Mouse (Mus musculus) liver, embryonic 14.5 days (tissue): ENCODE data around the gene Wdr45b. TPM values are rescaled to one million over a fixed set of nuclear protein-coding genes. Genes with fewer than 3 reads are reported as not detected.
"Not testable (repeated sequence)": the region's sequence is repeated elsewhere in the genome, so short reads cannot be mapped to it uniquely, and the experiment has no call there.

Experiments
- ATAC-seq: fragments of 200-750 bp; cut with Nextera tagmentation; 2 replicates; pipeline ENCODE4 v1.8.0; 2017; ENCODE audit warnings: moderate number of reproducible peaks, mild to moderate bottlenecking, moderate library complexity; ENCODE audit not compliant: insufficient read depth
- DNase-seq, 3 experiments: peaks; one replicate each; pipeline ENCODE4 v3.0.0-alpha.2; 2012 to 2013; ENCODE audit warnings: low read depth in 3 of 3, low spot score in 3 of 3
- H3K27ac ChIP-seq: fragments of 300-500 bp; sonication (generic); 2 replicates; pipeline ENCODE4 v1.5.1; 2014; ENCODE audit warnings: moderate library complexity, mild to moderate bottlenecking, control low read depth, inconsistent platforms
- H3K27me3 ChIP-seq: fragments of 300-500 bp; sonication (generic); 2 replicates; pipeline ENCODE4 v1.6.1; 2014; ENCODE audit warnings: mild to moderate bottlenecking, low read length, moderate library complexity; ENCODE audit not compliant: control insufficient read depth, insufficient read depth
- H3K36me3 ChIP-seq: fragments of 300-500 bp; sonication (generic); replicated peaks from 2 replicates; pipeline ENCODE4 v1.6.1; 2014; ENCODE audit warnings: low read depth; ENCODE audit not compliant: control insufficient read depth, insufficient read depth
- H3K4me1 ChIP-seq, 2 experiments: fragments of 200-500 bp in 1 of 2; fragments of 300-500 bp in 1 of 2; sonication (generic) in 1 of 2; replicated peaks; 2 replicates each; pipeline ENCODE4 v1.6.1; 2012 to 2014; ENCODE audit warnings: antibody characterized with exemption in 1 of 2, inconsistent platforms in 1 of 2, low read length in 1 of 2; ENCODE audit not compliant: control insufficient read depth in 2 of 2, insufficient read depth in 2 of 2
- H3K4me2 ChIP-seq: fragments of 300-500 bp; sonication (generic); 2 replicates; pipeline ENCODE4 v1.6.1; 2014; ENCODE audit warnings: low read depth, mild to moderate bottlenecking, control low read depth, moderate library complexity
- H3K4me3 ChIP-seq, 2 experiments: fragments of 200-500 bp in 1 of 2; fragments of 300-500 bp in 1 of 2; sonication (generic) in 1 of 2; 2 replicates each; pipeline ENCODE4 v1.5.1; 2012 to 2014; ENCODE audit warnings: low read depth in 2 of 2, low read length in 2 of 2, mild to moderate bottlenecking in 2 of 2, control low read depth in 1 of 2, inconsistent platforms in 1 of 2, moderate library complexity in 1 of 2; ENCODE audit not compliant: insufficient read depth in 1 of 2
- H3K9ac ChIP-seq: fragments of 300-500 bp; sonication (generic); replicated peaks from 2 replicates; pipeline ENCODE4 v1.6.1; 2014; ENCODE audit warnings: mild to moderate bottlenecking, control low read depth, moderate library complexity
- H3K9me3 ChIP-seq: fragments of 300-500 bp; sonication (generic); 2 replicates; pipeline ENCODE4 v1.6.1; 2016; ENCODE audit warnings: low read length, mixed read lengths; ENCODE audit not compliant: control insufficient read depth
- CTCF ChIP-seq: IDR thresholded peaks from 2 replicates; pipeline ENCODE4 v1.5.1; 2016; ENCODE audit warnings: antibody characterized with exemption, low read depth, control low read depth
- EP300 ChIP-seq: IDR thresholded peaks from 2 replicates; pipeline ENCODE4 v1.6.1; 2016; ENCODE audit warnings: antibody characterized with exemption, low read depth
- WGBS: fragments of 180-500 bp; shearing (Covaris S2); extraction: QIAGEN DNeasy Blood & Tissue Kit; methylation state at CpG from one replicate; pipeline ENCODE4 v1.1.7; 2014; ENCODE audit not compliant: insufficient replicate concordance; 5-methylcytosine and 5-hydroxymethylcytosine counted together
- polyA plus RNA-seq, 2 experiments: library from polyadenylated mRNA; depleted of rRNA in 1 of 2; stranded (reverse) in 1 of 2; unstranded in 1 of 2; fragments of >200 nt; fragmentation: Nextera tagmentation in 1 of 2; extraction: Ambion mirVana in 1 of 2; gene quantifications; 2 replicates each; pipeline versions ENCODE4 v1.2.1 to v1.2.3; 2012 to 2014

Wdr45b gene
- polyA plus RNA-seq, 2 experiments, result 15.3 to 19.7 TPM

GRCm38 (mm10) chr11:121368731-121369130 is 14.5 kb upstream of the Wdr45b start:
- H3K4me1 ChIP-seq, result peaks cover 0 to 2% of the 10 kb centered on the region in 2 experiments; a peak in 1 of 4 replicates
- DNase-seq, result no peak
- WGBS, result 21% methylated on average over 1 of the region's 1 CpGs
- 0 out of 2 replicates have a peak, but pooled peaks have one; percentile 10 for TF ChIP-seq EP300
- TF ChIP-seq CTCF, result no peak
- no peak overlapping the region for H3K4me3 ChIP-seq
- no peak overlapping the region for H3K27ac ChIP-seq
- no peak for ATAC-seq
- no peak overlapping the region for H3K4me2 ChIP-seq
- H3K9ac ChIP-seq, result no peak overlapping the region
- H3K9me3 ChIP-seq, result no peaks in the 10 kb centered on the region
- no peaks in the 10 kb centered on the region for H3K27me3 ChIP-seq
- no peaks in the 10 kb centered on the region for H3K36me3 ChIP-seq

DNA sequence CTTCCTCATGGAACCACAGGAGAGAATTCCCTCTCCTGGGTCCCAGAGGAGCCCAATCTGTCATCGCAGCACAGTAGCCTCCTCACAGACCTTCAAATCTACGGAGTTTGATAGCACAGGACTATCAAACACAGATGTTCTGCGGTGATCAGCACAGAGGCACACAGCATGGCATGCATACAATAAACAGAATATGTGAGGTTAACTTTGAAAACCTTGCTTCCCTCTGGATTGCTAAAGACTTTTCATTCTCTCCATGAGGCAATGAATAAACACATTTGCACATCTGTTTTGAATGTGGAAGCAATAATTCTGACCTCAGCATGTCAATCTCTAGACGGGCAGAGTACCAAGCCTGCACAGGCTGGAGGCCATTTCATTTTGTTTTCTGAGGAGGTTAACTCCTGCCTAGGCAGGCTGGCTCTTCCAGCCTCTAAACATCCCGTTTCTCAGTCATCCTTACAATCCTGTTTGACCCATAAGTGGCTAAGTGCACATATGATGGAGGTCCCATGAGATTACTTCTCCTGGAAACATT is 13.0 kb upstream of the Wdr45b start:
- DNase-seq, result no peak
- no peak overlapping the region for H3K9ac ChIP-seq
- H3K27me3 ChIP-seq, result no peaks in the 10 kb centered on the region
- WGBS, result 54% methylated on average over 5 of the region's 5 CpGs
- no peaks in the 10 kb centered on the region for H3K36me3 ChIP-seq
- no peak overlapping the region for H3K4me2 ChIP-seq
- no peaks in the 10 kb centered on the region for H3K4me1 ChIP-seq
- H3K4me3 ChIP-seq, result no peak overlapping the region
- H3K9me3 ChIP-seq, result no peaks in the 10 kb centered on the region
- TF ChIP-seq CTCF (no peak), EP300 (no peak)
- ATAC-seq, result no peak
- no peak overlapping the region for H3K27ac ChIP-seq

GRCm38 (mm10) chr11:121362212-121362611 is 8.0 kb upstream of the Wdr45b start:
- DNase-seq (peak in 1 of 3 experiments; percentile 37), ATAC-seq (0 out of 2 replicates have a peak, but pooled peaks have one; percentile 26)
- H3K4me1 ChIP-seq, result no peaks in the 10 kb centered on the region
- H3K4me2 ChIP-seq, result no peak overlapping the region
- no peak overlapping the region for H3K9ac ChIP-seq
- no peak overlapping the region for H3K4me3 ChIP-seq
- H3K9me3 ChIP-seq, result no peaks in the 10 kb centered on the region
- H3K36me3 ChIP-seq, result no peaks in the 10 kb centered on the region
- TF ChIP-seq EP300, result no peak
- TF ChIP-seq CTCF, result peak; percentile 84
- no peaks in the 10 kb centered on the region for H3K27me3 ChIP-seq
- 24% methylated on average over 5 of the region's 5 CpGs for WGBS
- H3K27ac ChIP-seq, result no peak overlapping the region

- TF ChIP-seq EP300 (no peak), CTCF (peak; percentile 64)
- Histone ChIP-seq H3K9me3 (no peaks in the 10 kb centered on the region), H3K4me2 (peak overlapping the region; percentile 79), H3K27me3 (no peaks in the 10 kb centered on the region), H3K4me3 (peak overlapping the region; percentile 88 to 94), H3K36me3 (peaks cover 1% of the 10 kb centered on the region; the same call in 1 of the 2 replicates), H3K27ac (peak overlapping the region; percentile 73), H3K9ac (peak overlapping the region; percentile 97), H3K4me1 (peaks cover 12 to 15% of the 10 kb centered on the region in 2 experiments)
- WGBS, result under 1% methylated on average over 41 of the region's 41 CpGs
- peak in 2 of 3 experiments; percentile 23 to 26 for DNase-seq
- peak; percentile 42; the same call in 1 of the 2 replicates for ATAC-seq
These were observed 737 bp downstream of the Wdr45b start for GRCm38 (mm10) chr11:121353326-121354090.

DNA sequence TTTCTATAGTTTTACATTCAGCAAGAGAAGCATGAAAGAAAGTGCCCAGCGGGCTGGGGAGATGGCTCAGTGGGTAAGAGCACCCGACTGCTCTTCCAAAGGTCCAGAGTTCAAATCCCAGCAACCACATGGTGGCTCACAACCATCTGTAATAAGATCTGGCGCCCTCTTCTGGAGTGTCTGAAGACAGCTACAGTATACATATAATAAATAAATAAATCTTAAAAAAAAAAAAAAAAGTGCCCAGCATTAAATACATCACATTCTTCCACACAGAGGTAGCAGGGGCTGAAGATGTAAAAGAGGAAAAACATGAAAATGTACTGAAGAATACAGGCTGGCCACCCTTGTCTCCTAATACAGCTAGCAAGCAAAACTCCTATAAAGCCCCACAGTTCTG is 5.5 kb downstream of the Wdr45b start:
- H3K36me3 ChIP-seq, result peaks cover 12% of the 10 kb centered on the region
- not testable (repeated sequence) for DNase-seq, H3K4me2 ChIP-seq, H3K9ac ChIP-seq, H3K27me3 ChIP-seq, H3K4me1 ChIP-seq, H3K4me3 ChIP-seq, H3K27ac ChIP-seq, H3K9me3 ChIP-seq, ATAC-seq
- 64% methylated on average over 3 of the region's 3 CpGs for WGBS
- TF ChIP-seq CTCF, result 0 out of 2 replicates have a peak, but pooled peaks have one; percentile 23
